Mouse (Mus musculus) splenic B cell, adult 2 months (primary cell): ENCODE measurements around the gene Galnt14.

Source experiments
- DNase-seq: peaks from one replicate; pipeline ENCODE4 v3.0.0-alpha.2; 2011; ENCODE audit warnings: low read depth, low spot score
- H3K27me3 ChIP-seq: 2 replicates; pipeline ENCODE4 v1.6.1; 2012; ENCODE audit warnings: mild to moderate bottlenecking, low read length, moderate library complexity, mixed read lengths; ENCODE audit not compliant: control insufficient read depth, poor library complexity, insufficient read depth, severe bottlenecking
- H3K36me3 ChIP-seq: 2 replicates; pipeline ENCODE4 v1.6.1; 2012; ENCODE audit warnings: mild to moderate bottlenecking, low read length, moderate library complexity, mixed read lengths; ENCODE audit not compliant: control insufficient read depth, poor library complexity, insufficient read depth, severe bottlenecking

Gene Galnt14

DNA sequence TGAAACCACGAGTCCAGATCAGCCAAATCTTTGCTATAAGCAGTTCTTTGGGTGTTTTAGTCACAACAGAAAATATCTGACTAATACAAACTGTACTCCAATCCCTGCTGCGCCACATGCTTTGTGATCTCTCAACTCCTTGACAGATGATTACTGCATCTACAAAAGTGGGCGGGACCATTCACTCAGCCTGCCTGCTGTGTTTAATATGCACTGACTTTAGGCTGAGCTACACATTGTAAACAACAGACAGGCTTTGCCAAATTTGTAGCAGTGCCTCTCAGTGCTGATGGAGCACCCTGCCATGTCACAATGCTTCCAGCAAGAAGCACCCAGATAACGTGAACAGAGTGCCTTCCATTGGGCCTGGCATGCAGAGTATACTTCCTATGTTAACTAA lies 251.5 kb downstream of the Galnt14 start:
- no peak for DNase-seq
- Histone ChIP-seq H3K27me3 (no peaks in the 10 kb centered on the region), H3K36me3 (no peaks in the 10 kb centered on the region)

- Histone ChIP-seq H3K36me3 (no peaks in the 10 kb centered on the region), H3K27me3 (no peaks in the 10 kb centered on the region)
- peak; percentile 6 for DNase-seq
These were observed 253.7 kb downstream of the Galnt14 start for GRCm38 (mm10) chr17:73456551-73456950.

- no peak for DNase-seq
- H3K27me3 ChIP-seq = no peaks in the 10 kb centered on the region
- no peaks in the 10 kb centered on the region for H3K36me3 ChIP-seq
These were observed 256.6 kb downstream of the Galnt14 start for GRCm38 (mm10) chr17:73453646-73454045.

GRCm38 (mm10) chr17:73452151-73452760 lies 258.0 kb downstream of the Galnt14 start:
- no peaks in the 10 kb centered on the region for H3K36me3 ChIP-seq

GRCm38 (mm10) chr17:73449104-73449503 lies 261.1 kb downstream of the Galnt14 start:
- Histone ChIP-seq H3K27me3 (no peaks in the 10 kb centered on the region), H3K36me3 (no peaks in the 10 kb centered on the region)
- peak; percentile 4 for DNase-seq

More at GRCm38 (mm10) chr17:73452151-73452760, 258.0 kb downstream of the Galnt14 start:
- H3K27me3 ChIP-seq = no peaks in the 10 kb centered on the region
- DNase-seq = no peak
